Mouse (Mus musculus): ENCODE results near the gene Pygb. TPM values are rescaled to one million over a fixed set of nuclear protein-coding genes. Genes with fewer than 3 reads are reported as not detected.

Pygb gene
- polyA plus RNA-seq, 1 experiment, result 39.0 TPM

DNA sequence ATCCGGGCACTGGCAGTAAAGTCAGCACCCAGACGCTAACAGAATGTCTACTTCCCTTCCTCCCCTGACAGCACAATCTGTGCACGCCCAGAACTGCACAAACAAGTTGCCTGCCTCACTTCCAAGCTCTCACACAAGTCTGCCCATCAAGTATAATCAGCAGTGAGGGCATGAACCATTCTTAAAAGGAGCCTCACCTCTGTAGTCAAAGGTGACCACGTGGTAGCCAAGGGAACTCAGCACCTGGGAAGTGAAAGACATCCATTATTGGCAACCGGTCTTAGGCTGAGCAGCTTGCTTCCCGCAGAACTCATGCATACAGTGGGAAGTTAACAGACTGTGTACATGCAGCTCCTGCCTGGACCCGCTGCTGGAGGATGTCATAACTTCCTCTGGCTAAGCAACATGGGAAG is 55.5 kb downstream of the Pygb start:
- peaks cover 23% of the 10 kb centered on the region for H3K36me3 ChIP-seq (ENCODE audit: control insufficient read depth, insufficient read depth)
- no peak overlapping the region for H3K4me3 ChIP-seq (ENCODE audit: insufficient read depth, poor library complexity, severe bottlenecking)
- no peaks in the 10 kb centered on the region for H3K79me2 ChIP-seq (ENCODE audit: control insufficient read depth, insufficient read depth)
- TF ChIP-seq USF1 (IDR thresholded peaks at IDR 0.05; ENCODE audit: low read depth) (no peak), CEBPB (IDR thresholded peaks at IDR 0.05; ENCODE audit: low read depth) (no peak), MYOD1 (IDR thresholded peaks at IDR 0.05; ENCODE audit: control insufficient read depth, insufficient read length, low read depth) (no peak), MYOG (IDR thresholded peaks at IDR 0.05; ENCODE audit: control insufficient read depth, extremely low read depth, insufficient read length) (no peak), CTCF (IDR thresholded peaks at IDR 0.05; ENCODE audit: control insufficient read depth, insufficient read depth, insufficient read length) (no peak), MAX (IDR thresholded peaks at IDR 0.05) (no peak), FOSL1 (IDR thresholded peaks at IDR 0.05; ENCODE audit: insufficient read depth, low read length, poor library complexity, severe bottlenecking) (no peak)
- H3K79me3 ChIP-seq (ENCODE audit: low read depth), result no peaks in the 10 kb centered on the region
- H3K27me3 ChIP-seq (ENCODE audit: control insufficient read depth, insufficient read depth, insufficient read length), result no peaks in the 10 kb centered on the region
- H3ac ChIP-seq (ENCODE audit: control insufficient read depth, insufficient read length, low read depth), result no peak overlapping the region

- H3K36me3 ChIP-seq (ENCODE audit: control insufficient read depth, insufficient read depth), result peaks cover 7% of the 10 kb centered on the region
- TF ChIP-seq CTCF (IDR thresholded peaks at IDR 0.05; ENCODE audit: control insufficient read depth, insufficient read depth, insufficient read length) (no peak), FOSL1 (IDR thresholded peaks at IDR 0.05; ENCODE audit: insufficient read depth, low read length, poor library complexity, severe bottlenecking) (no peak), MAX (IDR thresholded peaks at IDR 0.05) (no peak), USF1 (IDR thresholded peaks at IDR 0.05; ENCODE audit: low read depth) (no peak), CEBPB (IDR thresholded peaks at IDR 0.05; ENCODE audit: low read depth) (no peak), MYOG (IDR thresholded peaks at IDR 0.05; ENCODE audit: control insufficient read depth, extremely low read depth, insufficient read length) (no peak), MYOD1 (IDR thresholded peaks at IDR 0.05; ENCODE audit: control insufficient read depth, insufficient read length, low read depth) (no peak)
- H3K27me3 ChIP-seq (ENCODE audit: control insufficient read depth, insufficient read depth, insufficient read length), result no peaks in the 10 kb centered on the region
- H3K79me3 ChIP-seq (ENCODE audit: low read depth), result no peaks in the 10 kb centered on the region
- H3K79me2 ChIP-seq (ENCODE audit: control insufficient read depth, insufficient read depth), result no peaks in the 10 kb centered on the region
- no peak overlapping the region for H3ac ChIP-seq (ENCODE audit: control insufficient read depth, insufficient read length, low read depth)
- no peak overlapping the region for H3K4me3 ChIP-seq (ENCODE audit: insufficient read depth, poor library complexity, severe bottlenecking)
Observed at GRCm38 (mm10) chr2:150844798-150845197, 58.3 kb downstream of the Pygb start.

GRCm38 (mm10) chr2:150847436-150847995 is 61.0 kb downstream of the Pygb start:
- Histone ChIP-seq H3K4me3 (ENCODE audit: insufficient read depth, poor library complexity, severe bottlenecking) (no peak overlapping the region), H3K27me3 (ENCODE audit: control insufficient read depth, insufficient read depth, insufficient read length) (no peaks in the 10 kb centered on the region), H3K79me3 (ENCODE audit: low read depth) (no peaks in the 10 kb centered on the region)

GRCm38 (mm10) chr2:150851251-150851650 is 64.7 kb downstream of the Pygb start:
- H3K27me3 ChIP-seq (ENCODE audit: control insufficient read depth, insufficient read depth, insufficient read length), result no peaks in the 10 kb centered on the region
- no peak overlapping the region for H3ac ChIP-seq (ENCODE audit: control insufficient read depth, insufficient read length, low read depth)
- no peaks in the 10 kb centered on the region for H3K79me2 ChIP-seq (ENCODE audit: control insufficient read depth, insufficient read depth)
- no peak for TF ChIP-seq CTCF (IDR thresholded peaks at IDR 0.05; ENCODE audit: control insufficient read depth, insufficient read depth, insufficient read length)
- TF ChIP-seq MYOD1 (IDR thresholded peaks at IDR 0.05; ENCODE audit: control insufficient read depth, insufficient read length, low read depth), result no peak
- no peak for TF ChIP-seq MAX (IDR thresholded peaks at IDR 0.05)
- no peak for TF ChIP-seq MYOG (IDR thresholded peaks at IDR 0.05; ENCODE audit: control insufficient read depth, extremely low read depth, insufficient read length)
- no peak for TF ChIP-seq CEBPB (IDR thresholded peaks at IDR 0.05; ENCODE audit: low read depth)
- TF ChIP-seq FOSL1 (IDR thresholded peaks at IDR 0.05; ENCODE audit: insufficient read depth, low read length, poor library complexity, severe bottlenecking), result no peak
- no peak for TF ChIP-seq USF1 (IDR thresholded peaks at IDR 0.05; ENCODE audit: low read depth)
- H3K79me3 ChIP-seq (ENCODE audit: low read depth), result no peaks in the 10 kb centered on the region
- H3K4me3 ChIP-seq (ENCODE audit: insufficient read depth, poor library complexity, severe bottlenecking), result no peak overlapping the region
- H3K36me3 ChIP-seq (ENCODE audit: control insufficient read depth, insufficient read depth), result peaks cover 5% of the 10 kb centered on the region

More at GRCm38 (mm10) chr2:150847436-150847995, 61.0 kb downstream of the Pygb start:
- peaks cover 7% of the 10 kb centered on the region for H3K36me3 ChIP-seq (ENCODE audit: control insufficient read depth, insufficient read depth)
- H3ac ChIP-seq (ENCODE audit: control insufficient read depth, insufficient read length, low read depth), result no peak overlapping the region
- no peaks in the 10 kb centered on the region for H3K79me2 ChIP-seq (ENCODE audit: control insufficient read depth, insufficient read depth)
- TF ChIP-seq FOSL1 (IDR thresholded peaks at IDR 0.05; ENCODE audit: insufficient read depth, low read length, poor library complexity, severe bottlenecking) (no peak), MYOG (IDR thresholded peaks at IDR 0.05; ENCODE audit: control insufficient read depth, extremely low read depth, insufficient read length) (no peak), USF1 (IDR thresholded peaks at IDR 0.05; ENCODE audit: low read depth) (no peak)

DNA sequence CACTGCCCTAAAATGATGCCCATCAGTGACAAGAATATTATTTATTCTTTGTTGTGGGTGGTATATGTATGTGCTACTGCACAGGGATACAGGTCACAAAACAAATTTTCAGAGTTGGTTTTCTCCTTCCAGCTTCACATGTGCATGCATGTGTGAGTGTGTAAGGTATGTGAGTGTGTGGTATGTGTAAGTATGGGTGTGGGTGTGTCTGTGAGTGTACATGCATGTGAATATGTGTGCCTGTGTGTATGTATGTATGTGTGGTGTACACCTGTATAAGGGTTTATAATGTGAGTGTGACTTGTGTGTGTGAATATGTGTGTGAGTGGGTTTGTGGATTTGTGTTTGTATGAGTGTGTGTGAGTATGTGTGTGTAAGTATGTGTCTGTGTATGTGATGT is 68.7 kb downstream of the Pygb start:
- peaks cover 2% of the 10 kb centered on the region for H3K79me3 ChIP-seq (ENCODE audit: low read depth)
- H3K36me3 ChIP-seq (ENCODE audit: control insufficient read depth, insufficient read depth), result no peaks in the 10 kb centered on the region
- H3ac ChIP-seq (ENCODE audit: control insufficient read depth, insufficient read length, low read depth), result no peak overlapping the region
- TF ChIP-seq USF1 (IDR thresholded peaks at IDR 0.05; ENCODE audit: low read depth) (no peak), FOSL1 (IDR thresholded peaks at IDR 0.05; ENCODE audit: insufficient read depth, low read length, poor library complexity, severe bottlenecking) (no peak), CEBPB (IDR thresholded peaks at IDR 0.05; ENCODE audit: low read depth) (no peak), MAX (IDR thresholded peaks at IDR 0.05) (no peak), MYOD1 (IDR thresholded peaks at IDR 0.05; ENCODE audit: control insufficient read depth, insufficient read length, low read depth) (no peak), MYOG (IDR thresholded peaks at IDR 0.05; ENCODE audit: control insufficient read depth, extremely low read depth, insufficient read length) (no peak), CTCF (IDR thresholded peaks at IDR 0.05; ENCODE audit: control insufficient read depth, insufficient read depth, insufficient read length) (no peak)
- H3K79me2 ChIP-seq (ENCODE audit: control insufficient read depth, insufficient read depth), result peaks cover under 1% of the 10 kb centered on the region
- H3K4me3 ChIP-seq (ENCODE audit: insufficient read depth, poor library complexity, severe bottlenecking), result no peak overlapping the region
- H3K27me3 ChIP-seq (ENCODE audit: control insufficient read depth, insufficient read depth, insufficient read length), result no peaks in the 10 kb centered on the region
